Mouse (Mus musculus): ENCODE measurements around the gene Gm12845. TPM values are rescaled to one million over a fixed set of nuclear protein-coding genes. Genes with fewer than 3 reads are reported as not detected.

Gene Gm12845
- polyA plus RNA-seq, 1 experiment from 2014 or later, result not detected

- H3K27ac ChIP-seq (ENCODE audit: low read depth, low read length), result no peak overlapping the region
- no peaks in the 10 kb centered on the region for H3K36me3 ChIP-seq (ENCODE audit: control insufficient read depth, insufficient read depth, low read length)
- no peaks in the 10 kb centered on the region for H3K9me3 ChIP-seq (ENCODE audit: control insufficient read depth, low read length)
- 22% methylated on average over 5 of the region's 5 CpGs for WGBS
- no peak overlapping the region for H3K4me2 ChIP-seq
- no peak for ATAC-seq (replicated peaks; ENCODE audit: low FRiP score)
- H3K4me1 ChIP-seq (replicated peaks; ENCODE audit: control insufficient read depth, insufficient read depth, low read length), result no peaks in the 10 kb centered on the region
- peak; percentile 52 for DNase-seq (ENCODE audit: low spot score)
- no peaks in the 10 kb centered on the region for H3K27me3 ChIP-seq (replicated peaks; ENCODE audit: control insufficient read depth, insufficient read depth, low read length)
- H3K9ac ChIP-seq (ENCODE audit: low read depth, low read length), result no peak overlapping the region
- H3K4me3 ChIP-seq (ENCODE audit: low read depth, low read length), result no peak overlapping the region
Observed at GRCm38 (mm10) chr4:117770935-117771334, 46.7 kb downstream of the Gm12845 start.

GRCm38 (mm10) chr4:117772960-117773359, 48.7 kb downstream of the Gm12845 start:
- H3K4me2 ChIP-seq, result no peak overlapping the region
- no peaks in the 10 kb centered on the region for H3K9me3 ChIP-seq (ENCODE audit: control insufficient read depth, low read length)
- no peaks in the 10 kb centered on the region for H3K36me3 ChIP-seq (ENCODE audit: control insufficient read depth, insufficient read depth, low read length)
- no peaks in the 10 kb centered on the region for H3K27me3 ChIP-seq (replicated peaks; ENCODE audit: control insufficient read depth, insufficient read depth, low read length)
- no peak overlapping the region for H3K4me3 ChIP-seq (ENCODE audit: low read depth, low read length)
- H3K9ac ChIP-seq (ENCODE audit: low read depth, low read length), result no peak overlapping the region
- H3K27ac ChIP-seq (ENCODE audit: low read depth, low read length), result no peak overlapping the region
- DNase-seq (ENCODE audit: low spot score), result no peak
- no peaks in the 10 kb centered on the region for H3K4me1 ChIP-seq (replicated peaks; ENCODE audit: control insufficient read depth, insufficient read depth, low read length)
- ATAC-seq (replicated peaks; ENCODE audit: low FRiP score), result no peak
- WGBS, result 40% methylated on average over 9 of the region's 9 CpGs

Other genes starting within 250 kb of the Gm12845 start
- gene Rnf220, start 227.4 kb upstream of the Gm12845 start, polyA plus RNA-seq (2014; fragmentation: Nextera tagmentation; extraction: Ambion mirVana), result 63.6 and 70.9 TPM in 2 replicates
- gene Eri3, start 174.0 kb upstream of the Gm12845 start, polyA plus RNA-seq (2014; fragmentation: Nextera tagmentation; extraction: Ambion mirVana), result 88.1 and 89.9 TPM in 2 replicates
- 56.7 and 59.0 TPM in 2 replicates for gene Dmap1, start 42.1 kb upstream of the Gm12845 start, polyA plus RNA-seq (2014; fragmentation: Nextera tagmentation; extraction: Ambion mirVana)
- gene Klf17, start 41.2 kb downstream of the Gm12845 start, polyA plus RNA-seq (2014; fragmentation: Nextera tagmentation; extraction: Ambion mirVana), result not detected in 2 replicates
- gene Slc6a9, start 110.1 kb downstream of the Gm12845 start, polyA plus RNA-seq (2014; fragmentation: Nextera tagmentation; extraction: Ambion mirVana), result 21.7 and 26.3 TPM in 2 replicates
- gene Ccdc24, start 148.1 kb downstream of the Gm12845 start, polyA plus RNA-seq (2014; fragmentation: Nextera tagmentation; extraction: Ambion mirVana), result 1.1 and 1.5 TPM in 2 replicates
- 9.3 and 10.5 TPM in 2 replicates for gene B4galt2, start 159.1 kb downstream of the Gm12845 start, polyA plus RNA-seq (2014; fragmentation: Nextera tagmentation; extraction: Ambion mirVana)
- gene Atp6v0b, start 162.9 kb downstream of the Gm12845 start, polyA plus RNA-seq (2014; fragmentation: Nextera tagmentation; extraction: Ambion mirVana), result 212 and 229 TPM in 2 replicates
- gene Dph2, start 167.6 kb downstream of the Gm12845 start, polyA plus RNA-seq (2014; fragmentation: Nextera tagmentation; extraction: Ambion mirVana), result 21.9 and 23.1 TPM in 2 replicates
- gene Ipo13, start 190.6 kb downstream of the Gm12845 start, polyA plus RNA-seq (2014; fragmentation: Nextera tagmentation; extraction: Ambion mirVana), result 42.7 and 44.2 TPM in 2 replicates
- 0.74 and 1.2 TPM in 2 replicates for gene Artn, start 205.4 kb downstream of the Gm12845 start, polyA plus RNA-seq (2014; fragmentation: Nextera tagmentation; extraction: Ambion mirVana)